Mouse (Mus musculus) lung, postnatal 0 days (tissue): ENCODE measurements around the gene 1500011B03Rik. TPM values are rescaled to one million over a fixed set of nuclear protein-coding genes. Genes with fewer than 3 reads are reported as not detected.

Experiments
- ATAC-seq: fragments of 200-750 bp; cut with Nextera tagmentation; 2 replicates; pipeline ENCODE4 v1.8.0; 2017; ENCODE audit warnings: moderate library complexity
- DNase-seq: peaks from one replicate; pipeline ENCODE4 v3.0.0-alpha.2; 2016; ENCODE audit warnings: low spot score
- H3K27ac ChIP-seq: fragments of 300-500 bp; sonication (generic); 2 replicates; pipeline ENCODE4 v1.5.1; 2014; ENCODE audit warnings: antibody characterized with exemption, mild to moderate bottlenecking, low read length, mixed read lengths
- H3K27me3 ChIP-seq: fragments of 300-500 bp; sonication (generic); replicated peaks from 2 replicates; pipeline ENCODE4 v1.6.1; 2014; ENCODE audit warnings: low read length, mixed read lengths; ENCODE audit not compliant: insufficient read depth
- H3K36me3 ChIP-seq: fragments of 300-500 bp; sonication (generic); 2 replicates; pipeline ENCODE4 v1.6.1; 2014; ENCODE audit warnings: low read length, mixed read lengths; ENCODE audit not compliant: insufficient read depth
- H3K4me1 ChIP-seq: fragments of 300-500 bp; sonication (generic); 2 replicates; pipeline ENCODE4 v1.6.1; 2014; ENCODE audit warnings: antibody characterized with exemption, low read depth, low read length, mixed read lengths; ENCODE audit not compliant: insufficient read depth
- H3K4me2 ChIP-seq: fragments of 300-500 bp; sonication (generic); replicated peaks from 2 replicates; pipeline ENCODE4 v1.6.1; 2014; ENCODE audit warnings: low read depth, mild to moderate bottlenecking, low read length, moderate library complexity, mixed read lengths
- H3K4me3 ChIP-seq: fragments of 300-500 bp; sonication (generic); 2 replicates; pipeline ENCODE4 v1.5.1; 2014; ENCODE audit warnings: low read depth, low read length
- H3K9ac ChIP-seq: fragments of 300-500 bp; sonication (generic); replicated peaks from 2 replicates; pipeline ENCODE4 v1.6.1; 2014; ENCODE audit warnings: low read depth, mild to moderate bottlenecking
- H3K9me3 ChIP-seq: fragments of 300-500 bp; sonication (generic); 2 replicates; pipeline ENCODE4 v1.6.1; 2016; ENCODE audit warnings: low read length, mixed read lengths
- CTCF ChIP-seq: IDR thresholded peaks from 2 replicates; pipeline ENCODE4 v1.5.1; 2016; ENCODE audit warnings: antibody characterized with exemption, mild to moderate bottlenecking
- EP300 ChIP-seq: IDR thresholded peaks from 2 replicates; pipeline ENCODE4 v1.6.1; 2016; ENCODE audit warnings: antibody characterized with exemption, mild to moderate bottlenecking, control low read depth
- WGBS: fragments of 180-500 bp; shearing (Covaris S2); extraction: QIAGEN DNeasy Blood & Tissue Kit; methylation state at CpG from one replicate; pipeline ENCODE4 v1.1.7; 2014; 5-methylcytosine and 5-hydroxymethylcytosine counted together
- microRNA-seq: library from miRNA; unstranded; fragments of <30 nt; microRNA quantifications from one replicate; pipeline ENCODE4, GENCODE M21; 2016
- polyA plus RNA-seq: library from polyadenylated mRNA; unstranded; fragments of >200 nt; fragmentation: Nextera tagmentation; extraction: Ambion mirVana; gene quantifications from 2 replicates; pipeline ENCODE4 v1.2.1, GENCODE M21; 2015

The 1500011B03Rik gene
- polyA plus RNA-seq, 1 experiment from 2014 or later: 97.5 TPM

- Histone ChIP-seq H3K4me3 (no peak overlapping the region), H3K27ac (no peak overlapping the region), H3K9ac (no peak overlapping the region), H3K27me3 (no peaks in the 10 kb centered on the region), H3K36me3 (peaks cover 20% of the 10 kb centered on the region), H3K4me1 (peaks cover 7% of the 10 kb centered on the region; the same call in 1 of the 2 replicates), H3K4me2 (no peak overlapping the region), H3K9me3 (no peaks in the 10 kb centered on the region)
- 88% methylated on average over 8 of the region's 8 CpGs for WGBS
- DNase-seq (no peak), ATAC-seq (no peak)
- no peak for TF ChIP-seq EP300
Observed at GRCm38 (mm10) chr5:114766686-114767085, 56.6 kb downstream of the 1500011B03Rik start.

GRCm38 (mm10) chr5:114764812-114765735 lies 58.2 kb downstream of the 1500011B03Rik start:
- H3K36me3 ChIP-seq: peaks cover 35% of the 10 kb centered on the region
- H3K4me3 ChIP-seq: no peak overlapping the region
- no peaks in the 10 kb centered on the region for H3K27me3 ChIP-seq
- H3K4me1 ChIP-seq: no peaks in the 10 kb centered on the region
- H3K4me2 ChIP-seq: no peak overlapping the region
- WGBS: 80% methylated on average over 18 of the region's 18 CpGs
- no peak for DNase-seq
- H3K9ac ChIP-seq: no peak overlapping the region
- peak; percentile 11; the same call in 1 of the 2 replicates for ATAC-seq
- peak; percentile 47 for TF ChIP-seq CTCF
- no peak for TF ChIP-seq EP300
- H3K27ac ChIP-seq: no peak overlapping the region
- no peaks in the 10 kb centered on the region for H3K9me3 ChIP-seq

GRCm38 (mm10) chr5:114761980-114762379 lies 61.3 kb downstream of the 1500011B03Rik start:
- no peaks in the 10 kb centered on the region for H3K27me3 ChIP-seq
- DNase-seq: peak; percentile 62
- peaks cover 44% of the 10 kb centered on the region for H3K36me3 ChIP-seq
- no peak overlapping the region for H3K9ac ChIP-seq
- H3K4me3 ChIP-seq: no peak overlapping the region
- ATAC-seq: peak; percentile 80
- H3K4me1 ChIP-seq: no peaks in the 10 kb centered on the region
- no peak overlapping the region for H3K4me2 ChIP-seq
- H3K9me3 ChIP-seq: no peaks in the 10 kb centered on the region
- TF ChIP-seq EP300 (no peak), CTCF (no peak)
- 58% methylated on average over 8 of the region's 8 CpGs for WGBS
- H3K27ac ChIP-seq: no peak overlapping the region

- Histone ChIP-seq H3K36me3 (peaks cover 48% of the 10 kb centered on the region), H3K4me1 (no peaks in the 10 kb centered on the region), H3K27me3 (no peaks in the 10 kb centered on the region), H3K4me3 (no peak overlapping the region), H3K27ac (no peak overlapping the region), H3K4me2 (no peak overlapping the region), H3K9ac (no peak overlapping the region), H3K9me3 (no peaks in the 10 kb centered on the region)
- no peak for TF ChIP-seq CTCF
- TF ChIP-seq EP300: no peak
- 95% methylated on average over 5 of the region's 5 CpGs for WGBS
- no peak for DNase-seq
- no peak for ATAC-seq
Observed at GRCm38 (mm10) chr5:114759536-114760090, 63.7 kb downstream of the 1500011B03Rik start.

Small RNA genes within 50 kb of the gene (microRNA-seq; reads per million reads assigned to microRNA genes)
- gene Mir6240: 11.0 reads per million, percentile 24 among the genes with 10 or more reads in this experiment

Other genes starting within 250 kb of the 1500011B03Rik start
- gene Trpv4, start 165.0 kb downstream of the 1500011B03Rik start, polyA plus RNA-seq: 2.2 and 3.4 TPM in 2 replicates
- gene Gltp, start 132.5 kb downstream of the 1500011B03Rik start, polyA plus RNA-seq: 88.2 and 89.4 TPM in 2 replicates
- 9.4 and 10.0 TPM in 2 replicates for gene Tchp, start 115.7 kb downstream of the 1500011B03Rik start, polyA plus RNA-seq
- 110 and 115 TPM in 2 replicates for gene Ankrd13a, start 48.8 kb downstream of the 1500011B03Rik start, polyA plus RNA-seq
- 36.5 and 39.1 TPM in 2 replicates for gene Git2, start 48.0 kb downstream of the 1500011B03Rik start, polyA plus RNA-seq
- not detected in 2 replicates for gene 4930519G04Rik, start 30.2 kb upstream of the 1500011B03Rik start, polyA plus RNA-seq
- gene Gm9936, start 35.2 kb upstream of the 1500011B03Rik start, polyA plus RNA-seq: not detected in 2 replicates
- gene Oasl2, start 73.5 kb upstream of the 1500011B03Rik start, polyA plus RNA-seq: 15.7 and 17.3 TPM in 2 replicates
- gene Oasl1, start 99.8 kb upstream of the 1500011B03Rik start, polyA plus RNA-seq: 0.92 and 1.8 TPM in 2 replicates
- gene 2210016L21Rik, start 118.7 kb upstream of the 1500011B03Rik start, polyA plus RNA-seq: 41.0 and 41.4 TPM in 2 replicates
- gene Hnf1a, start 147.6 kb upstream of the 1500011B03Rik start, polyA plus RNA-seq: not detected in 2 replicates
- 16.6 and 22.8 TPM in 2 replicates for gene Sppl3, start 187.7 kb upstream of the 1500011B03Rik start, polyA plus RNA-seq